Mouse (Mus musculus): ENCODE measurements around the gene Smyd3.

Smyd3 gene

GRCm38 (mm10) chr1:179458987-179459368 is 58.9 kb downstream of the Smyd3 start:
- DNase-seq (ENCODE audit: low spot score): no peak

DNA sequence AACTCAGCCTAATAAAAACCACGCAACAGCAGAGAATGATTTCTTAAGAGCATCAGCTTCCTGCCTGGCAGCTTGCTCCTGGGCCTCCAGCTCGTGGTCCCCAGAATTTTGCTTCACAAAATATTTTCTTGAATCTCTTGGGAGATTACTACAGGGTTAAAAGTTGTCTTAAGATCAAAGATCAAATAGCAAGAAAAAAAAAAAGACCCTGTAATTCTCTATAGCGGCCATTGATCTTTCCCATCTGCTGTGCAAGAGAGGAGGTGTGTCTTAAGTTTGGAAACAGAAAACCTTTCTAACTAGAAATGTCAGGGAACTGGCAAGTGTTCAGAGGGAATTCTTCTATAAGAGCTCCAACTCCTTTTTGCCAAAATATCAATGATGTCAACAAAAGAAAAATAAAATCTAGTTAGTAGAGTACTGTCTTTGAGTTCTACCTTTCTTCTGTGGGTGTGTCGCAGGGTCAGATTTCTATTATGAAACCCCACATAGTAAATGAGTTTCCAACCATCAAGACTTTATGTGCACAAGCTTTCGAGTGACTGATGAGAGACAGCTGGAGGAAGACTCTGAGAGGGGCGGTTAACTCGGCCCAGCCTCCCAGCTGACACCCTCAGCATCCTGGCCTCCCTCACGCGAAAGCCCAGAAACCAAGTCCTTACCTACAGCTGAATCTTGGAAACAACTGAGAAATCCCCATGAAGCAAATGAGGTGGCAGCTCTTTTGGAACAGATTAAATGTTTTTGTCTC is 59.4 kb downstream of the Smyd3 start:
- DNase-seq (ENCODE audit: low spot score): no peak

GRCm38 (mm10) chr1:179454600-179454999 is 63.2 kb downstream of the Smyd3 start:
- DNase-seq (ENCODE audit: low spot score): no peak

DNA sequence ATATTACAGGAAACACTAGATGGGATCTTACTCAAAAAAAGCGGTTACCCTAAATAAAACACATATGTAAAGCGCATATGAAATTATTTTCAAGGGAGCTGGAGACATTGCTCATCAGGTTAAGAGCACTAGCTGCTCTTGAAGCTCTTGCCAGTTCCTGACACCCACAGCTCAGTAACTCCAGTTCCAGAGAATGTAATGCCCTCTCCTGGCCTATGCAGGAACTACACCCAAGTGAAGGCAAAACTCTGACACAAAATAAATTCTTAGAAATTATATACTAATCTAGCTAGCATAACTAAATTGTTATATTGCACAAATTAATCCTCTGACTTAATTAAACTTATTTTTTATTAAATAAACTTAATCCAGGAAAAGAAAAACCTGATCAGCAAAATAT is 66.6 kb downstream of the Smyd3 start:
- no peak for DNase-seq (ENCODE audit: low spot score)

GRCm38 (mm10) chr1:179446845-179447212 is 71.0 kb downstream of the Smyd3 start:
- no peak for DNase-seq (ENCODE audit: low spot score)

- DNase-seq (ENCODE audit: low spot score): no peak
These were observed 71.6 kb downstream of the Smyd3 start for GRCm38 (mm10) chr1:179446127-179446844.

DNA sequence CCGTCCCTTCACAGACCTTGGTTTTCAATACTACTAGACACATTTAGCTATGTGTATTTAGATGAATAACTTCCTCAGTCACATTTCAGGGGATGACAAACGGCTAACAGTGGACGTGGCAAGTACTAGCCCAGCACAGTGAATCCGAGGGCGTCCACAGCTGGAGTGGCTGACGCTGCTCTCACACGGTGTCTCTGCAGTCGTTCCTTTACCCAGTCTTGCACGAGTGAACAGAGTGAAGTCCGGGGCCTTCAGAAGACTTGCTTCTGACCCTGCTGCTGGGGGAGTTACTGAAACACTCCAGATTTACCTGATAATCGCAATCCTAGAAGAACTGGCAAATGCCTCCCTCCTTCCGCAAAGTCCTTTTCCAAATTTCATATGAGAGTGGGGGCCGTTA is 74.0 kb downstream of the Smyd3 start:
- DNase-seq (ENCODE audit: low spot score): no peak

GRCm38 (mm10) chr1:179443423-179443822 is 74.4 kb downstream of the Smyd3 start:
- no peak for DNase-seq (ENCODE audit: low spot score)

- no peak for DNase-seq (ENCODE audit: low spot score)
These were observed 81.2 kb downstream of the Smyd3 start for GRCm38 (mm10) chr1:179436596-179436995.

DNA sequence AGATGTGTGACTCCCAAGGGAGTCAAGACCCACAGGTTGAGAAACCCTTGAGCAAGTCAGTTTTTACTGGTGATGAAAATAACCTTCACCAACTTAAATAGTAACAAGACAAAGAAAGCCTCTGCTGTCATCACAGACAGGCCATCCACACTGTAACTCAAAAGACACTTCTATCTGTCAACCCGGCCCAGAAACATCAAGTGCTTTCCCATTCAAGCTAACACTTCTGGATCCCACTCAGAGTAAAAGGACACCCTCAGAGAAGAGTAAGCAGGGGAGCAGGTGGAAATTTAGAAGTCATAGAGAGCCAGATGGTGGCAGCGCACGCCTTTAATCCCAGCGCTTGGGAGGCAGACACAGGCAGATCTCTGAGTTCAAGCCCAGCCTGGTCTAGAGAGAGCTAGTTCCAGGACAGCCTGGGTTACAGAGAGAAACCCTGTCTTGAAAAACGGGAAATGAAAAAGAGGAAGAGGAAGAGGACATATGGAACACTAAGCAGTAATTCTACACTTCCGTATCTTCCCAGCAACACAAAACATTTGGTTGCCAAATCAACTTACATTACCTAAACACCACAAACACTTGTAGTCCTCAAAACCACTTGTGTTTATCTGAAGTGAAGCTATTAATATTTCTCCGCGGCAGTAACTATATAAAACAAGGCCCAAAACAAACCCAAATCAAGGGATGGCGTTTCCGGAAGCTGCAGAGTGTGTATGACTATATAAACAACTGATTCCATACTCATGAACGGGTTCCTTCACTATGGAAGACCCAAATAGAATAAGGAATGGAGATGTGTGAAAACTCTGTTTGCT is 83.2 kb downstream of the Smyd3 start:
- DNase-seq (ENCODE audit: low spot score): no peak

- peak; percentile 10 for DNase-seq (ENCODE audit: low spot score)
These were observed 84.0 kb downstream of the Smyd3 start for GRCm38 (mm10) chr1:179433828-179434227.

- DNase-seq (ENCODE audit: low spot score): no peak
These were observed 84.5 kb downstream of the Smyd3 start for GRCm38 (mm10) chr1:179433355-179433754.

GRCm38 (mm10) chr1:179430077-179430476 is 87.8 kb downstream of the Smyd3 start:
- no peak for DNase-seq (ENCODE audit: low spot score)

DNA sequence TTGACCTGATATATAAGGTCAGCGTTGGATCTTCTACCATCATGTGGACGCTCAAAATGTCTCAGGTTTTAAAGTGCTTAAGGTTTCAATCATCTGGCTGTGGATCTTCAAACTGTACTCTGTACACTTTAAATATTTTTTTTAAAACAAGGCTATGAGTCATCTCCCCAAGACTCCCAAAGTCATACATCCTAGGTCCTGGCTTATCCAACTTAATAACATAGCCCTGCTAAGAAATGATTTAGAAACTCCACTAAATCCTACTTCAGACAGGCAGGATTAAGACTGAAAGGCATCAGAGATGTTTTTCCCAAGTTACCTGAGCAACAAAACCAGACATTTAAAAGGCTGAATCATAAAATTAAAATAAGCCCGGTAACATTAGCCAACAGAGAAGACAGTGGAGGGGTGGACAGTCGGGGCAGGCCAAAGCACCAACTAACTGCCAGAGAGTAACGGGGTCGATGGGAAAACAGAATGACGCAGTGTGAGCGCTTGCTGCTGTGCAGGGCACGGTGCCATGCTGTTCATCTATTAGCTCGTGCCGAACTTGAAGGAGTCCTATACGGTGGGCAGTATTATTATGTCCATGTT is 92.9 kb downstream of the Smyd3 start:
- no peak for DNase-seq (ENCODE audit: low spot score)

DNA sequence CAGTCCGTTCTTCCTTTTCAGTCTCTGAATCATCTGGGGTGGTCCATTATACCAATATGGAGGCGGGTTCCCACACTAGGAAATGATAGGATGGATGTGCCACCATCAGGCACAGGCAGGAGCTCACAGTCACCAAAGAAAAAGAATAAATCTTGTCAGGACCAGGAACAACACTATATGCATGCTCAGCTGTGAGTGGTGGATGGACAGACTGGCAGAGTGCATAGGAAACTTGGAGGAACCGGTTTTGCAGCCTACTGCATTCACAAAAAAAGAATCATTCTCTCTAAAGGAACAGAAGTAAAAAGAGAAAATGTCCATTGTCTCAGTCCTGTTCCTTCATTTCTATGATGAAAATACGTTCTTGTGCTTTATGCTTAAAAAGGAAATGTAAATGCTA is 98.8 kb downstream of the Smyd3 start:
- DNase-seq (ENCODE audit: low spot score): no peak

GRCm38 (mm10) chr1:179408086-179408485 is 109.8 kb downstream of the Smyd3 start:
- no peak for DNase-seq (ENCODE audit: low spot score)

GRCm38 (mm10) chr1:179400835-179401234 is 117.0 kb downstream of the Smyd3 start:
- DNase-seq (ENCODE audit: low spot score): no peak

DNA sequence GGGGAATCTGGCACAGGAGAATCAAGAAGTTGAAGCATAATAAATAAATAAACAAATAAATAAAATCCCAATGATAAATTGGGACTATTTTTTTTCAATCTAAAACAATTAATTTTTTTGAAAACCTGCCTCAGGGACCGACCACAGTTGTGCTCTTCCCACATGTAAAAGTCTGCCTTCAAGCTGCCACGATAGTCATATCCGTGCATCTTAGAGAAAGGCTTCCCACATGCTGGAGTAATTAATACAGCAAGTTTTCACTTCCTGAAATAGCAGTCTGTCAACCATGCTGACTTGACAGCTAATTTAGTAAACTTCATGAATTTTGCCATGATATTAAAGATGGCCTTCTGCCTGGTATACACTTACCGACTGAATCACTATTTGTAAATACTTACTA is 119.2 kb downstream of the Smyd3 start:
- DNase-seq (ENCODE audit: low spot score): no peak

DNA sequence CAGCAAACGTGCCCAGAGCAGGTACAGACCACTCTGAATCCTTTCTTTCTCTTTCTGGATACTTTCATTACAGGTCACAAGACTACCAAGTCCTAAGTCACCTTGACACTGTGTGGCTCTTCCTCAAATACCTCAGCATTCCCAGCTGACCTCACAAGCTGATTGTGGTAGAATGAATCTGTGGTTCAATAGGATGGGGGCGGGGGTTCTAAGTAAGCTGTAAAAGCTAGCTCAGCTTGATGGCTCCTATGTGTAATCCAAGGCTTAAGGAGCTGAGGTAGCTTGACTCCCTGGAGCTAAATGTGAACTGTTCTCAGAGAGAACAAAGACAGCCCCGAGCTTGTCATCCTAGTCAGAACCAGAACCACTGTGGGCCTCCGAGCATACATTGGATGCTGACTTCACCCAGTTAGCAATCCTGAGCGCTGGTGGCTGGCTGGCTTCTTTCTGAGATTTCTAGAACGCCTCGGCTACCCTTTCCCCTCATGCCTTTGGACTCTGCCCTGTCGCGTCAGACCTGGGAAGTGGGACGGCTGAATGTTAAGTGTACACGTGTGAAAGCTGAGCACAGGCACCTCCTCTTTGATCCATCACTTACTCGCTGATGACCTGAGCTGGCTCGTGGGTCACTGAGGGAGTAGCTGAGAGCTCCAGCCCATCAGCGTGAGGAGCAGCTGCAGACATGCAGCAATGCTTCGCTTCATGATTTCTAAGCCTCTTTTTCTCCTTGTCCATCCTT is 131.4 kb downstream of the Smyd3 start:
- DNase-seq (ENCODE audit: low spot score): no peak

- DNase-seq (ENCODE audit: low spot score): no peak
These were observed 132.2 kb downstream of the Smyd3 start for GRCm38 (mm10) chr1:179385691-179386090.

DNA sequence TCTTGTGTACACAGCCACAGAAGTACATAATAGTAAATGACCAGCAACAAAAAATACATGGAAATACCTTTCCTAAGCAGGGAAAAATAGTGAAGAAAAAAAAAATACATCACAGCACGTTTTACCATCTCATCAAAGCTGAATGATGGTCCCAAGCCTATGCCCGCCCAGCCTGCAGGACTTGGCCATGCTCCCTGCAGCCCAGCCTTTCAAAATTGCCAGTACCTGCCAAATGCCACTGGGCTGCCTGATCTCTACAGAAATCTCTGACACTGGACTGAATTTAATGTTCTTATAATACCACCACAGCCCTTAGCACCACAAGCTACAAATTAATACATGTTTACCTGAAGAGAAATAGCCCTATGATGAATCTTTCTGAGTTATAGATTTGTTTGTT is 133.5 kb downstream of the Smyd3 start:
- DNase-seq (ENCODE audit: low spot score): no peak

DNA sequence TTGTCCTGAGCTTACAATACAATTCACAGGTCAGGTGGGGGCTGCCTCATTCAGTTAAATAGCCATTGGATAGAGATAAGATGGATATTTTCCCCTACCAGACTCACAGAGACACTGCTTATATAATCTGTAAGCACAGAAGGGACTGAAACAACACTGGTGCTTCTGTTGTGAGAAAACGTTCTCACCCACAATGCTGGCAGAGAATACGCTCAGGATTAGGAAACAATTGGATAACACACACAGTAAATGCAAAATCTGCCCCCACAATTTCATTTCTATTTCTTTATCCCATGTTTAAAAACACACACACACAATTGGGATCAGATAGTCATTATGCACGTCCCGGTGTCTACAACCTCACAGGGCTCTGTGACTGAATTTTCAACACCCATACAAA is 139.7 kb downstream of the Smyd3 start:
- DNase-seq (ENCODE audit: low spot score): no peak

Measured in adipocyte (in vitro differentiated cells).